Mouse (Mus musculus) megakaryocyte, embryonic 14.5 days (primary cell): ENCODE data around the gene Acp1.

Experiments
- FLI1 ChIP-seq: IDR thresholded peaks from 2 replicates; pipeline ENCODE4 v1.6.1; 2012; ENCODE audit warnings: low read length, inconsistent platforms, mixed read lengths
- GATA1 ChIP-seq: IDR thresholded peaks from 3 replicates; pipeline ENCODE4 v1.6.1; 2012; ENCODE audit warnings: mixed read lengths, low read length, inconsistent platforms, borderline replicate concordance

GRCm38 (mm10) chr12:30912840-30913239 is 1.5 kb upstream of the Acp1 start:
- TF ChIP-seq GATA1 (no peak), FLI1 (no peak)
